Mouse (Mus musculus) adrenal gland, postnatal 14 days (tissue): ENCODE measurements at regions not wholly inside any gene's neighbourhood (a gene's known extent, or its start where the extent isn't known, plus 50 kb on each side); places are given as distances from the start of the nearest gene placed in this dataset.

Source experiments
- DNase-seq: peaks from one replicate; pipeline ENCODE4 v3.0.0; 2021; ENCODE audit warnings: mixed read lengths

GRCm38 (mm10) chr10:98434974-98435373 is 479.2 kb upstream of the Atp2b1 start:
- no peak for DNase-seq

- no peak for DNase-seq
Observed at GRCm38 (mm10) chr10:98461538-98461937, 452.7 kb upstream of the Atp2b1 start.

- no peak for DNase-seq
Observed at GRCm38 (mm10) chr10:98474581-98474980, 439.6 kb upstream of the Atp2b1 start.

- DNase-seq = no peak
Observed at GRCm38 (mm10) chr10:98485751-98486681, 428.2 kb upstream of the Atp2b1 start.

- peak; percentile 83 for DNase-seq
Observed at GRCm38 (mm10) chr10:98494354-98494753, 419.9 kb upstream of the Atp2b1 start.

GRCm38 (mm10) chr10:98496254-98496653 is 418.0 kb upstream of the Atp2b1 start:
- DNase-seq = no peak

- DNase-seq = no peak
Observed at GRCm38 (mm10) chr10:98500315-98500714, 413.9 kb upstream of the Atp2b1 start.

GRCm38 (mm10) chr10:98501566-98501965 is 412.6 kb upstream of the Atp2b1 start:
- DNase-seq = no peak

- DNase-seq = no peak
Observed at GRCm38 (mm10) chr10:98504524-98504923, 409.7 kb upstream of the Atp2b1 start.

GRCm38 (mm10) chr10:98508515-98509143 is 405.6 kb upstream of the Atp2b1 start:
- DNase-seq = peak; percentile 29

- no peak for DNase-seq
Observed at GRCm38 (mm10) chr10:98514836-98515235, 399.4 kb upstream of the Atp2b1 start.

GRCm38 (mm10) chr10:98517609-98518008 is 396.6 kb upstream of the Atp2b1 start:
- no peak for DNase-seq

- no peak for DNase-seq
Observed at GRCm38 (mm10) chr10:98529565-98529964, 384.6 kb upstream of the Atp2b1 start.

- no peak for DNase-seq
Observed at GRCm38 (mm10) chr10:98531425-98531824, 382.8 kb upstream of the Atp2b1 start.

GRCm38 (mm10) chr10:98538706-98539105 is 375.5 kb upstream of the Atp2b1 start:
- no peak for DNase-seq

- DNase-seq = no peak
Observed at GRCm38 (mm10) chr10:98541062-98541461, 373.1 kb upstream of the Atp2b1 start.

GRCm38 (mm10) chr10:98542072-98542471 is 372.1 kb upstream of the Atp2b1 start:
- no peak for DNase-seq

- DNase-seq = no peak
Observed at GRCm38 (mm10) chr10:98543253-98543997, 370.8 kb upstream of the Atp2b1 start.

GRCm38 (mm10) chr10:98543998-98544349 is 370.2 kb upstream of the Atp2b1 start:
- DNase-seq = no peak

GRCm38 (mm10) chr10:98554575-98554974 is 359.6 kb upstream of the Atp2b1 start:
- DNase-seq = no peak

GRCm38 (mm10) chr10:98557470-98558060 is 356.6 kb upstream of the Atp2b1 start:
- DNase-seq = no peak

GRCm38 (mm10) chr10:98558560-98558959 is 355.6 kb upstream of the Atp2b1 start:
- DNase-seq = no peak
